Mouse (Mus musculus) leukemia stem cell, adult 10-12 weeks (primary cell): ENCODE measurements around the gene Vmn2r76. TPM values are rescaled to one million over a fixed set of nuclear protein-coding genes. Genes with fewer than 3 reads are reported as not detected.

Experiments
- polyA plus RNA-seq: library from polyadenylated mRNA; stranded (reverse); fragments of >175 nt; gene quantifications from 2 replicates; pipeline ENCODE4 v1.2.3, GENCODE M21; 2012; ENCODE audit warnings: low replicate concordance

Vmn2r76 gene
- 0.02 TPM in 1 of 2 replicates, not detected in the other for polyA plus RNA-seq

GRCm38 (mm10) chr7:86246208-86246607 is at the start of gene Vmn2r76:
TSS of gene Vmn2r76 (minus strand) at chr7:86246308.

GRCm38 (mm10) chr7:86277072-86277471 is 31.0 kb upstream of the Vmn2r76 start, which contains the start of gene Olfr310:
TSS of gene Olfr310 (minus strand) at chr7:86277172.

GRCm38 (mm10) chr7:86171678-86172077 is 74.4 kb downstream of the Vmn2r76 start, which contains the start of gene Vmn2r75:
TSS of gene Vmn2r75 (minus strand) at chr7:86171778.

Other genes with a start within 250 kb of the Vmn2r76 start
- gene Vmn2r75, start 74.5 kb downstream of the Vmn2r76 start, polyA plus RNA-seq, result not detected in 2 replicates
- gene Olfr310, start 30.9 kb upstream of the Vmn2r76 start, polyA plus RNA-seq, result not detected in 2 replicates
- not detected in 2 replicates for gene Olfr309, start 67.4 kb upstream of the Vmn2r76 start, polyA plus RNA-seq
- gene Olfr308, start 79.3 kb upstream of the Vmn2r76 start, polyA plus RNA-seq, result not detected in 2 replicates
- not detected in 2 replicates for gene Olfr307, start 91.3 kb upstream of the Vmn2r76 start, polyA plus RNA-seq
- not detected in 2 replicates for gene Olfr305, start 120.6 kb upstream of the Vmn2r76 start, polyA plus RNA-seq
- not detected in 2 replicates for gene Olfr304, start 140.3 kb upstream of the Vmn2r76 start, polyA plus RNA-seq
- not detected in 2 replicates for gene Olfr303, start 151.5 kb upstream of the Vmn2r76 start, polyA plus RNA-seq
- gene Olfr301, start 157.5 kb upstream of the Vmn2r76 start, polyA plus RNA-seq, result not detected in 2 replicates
- not detected in 2 replicates for gene Olfr299, start 213.6 kb upstream of the Vmn2r76 start, polyA plus RNA-seq
- gene Olfr298, start 246.2 kb upstream of the Vmn2r76 start, polyA plus RNA-seq, result not detected in 2 replicates